Mouse (Mus musculus): ENCODE results near the gene Ttll4.

DNA sequence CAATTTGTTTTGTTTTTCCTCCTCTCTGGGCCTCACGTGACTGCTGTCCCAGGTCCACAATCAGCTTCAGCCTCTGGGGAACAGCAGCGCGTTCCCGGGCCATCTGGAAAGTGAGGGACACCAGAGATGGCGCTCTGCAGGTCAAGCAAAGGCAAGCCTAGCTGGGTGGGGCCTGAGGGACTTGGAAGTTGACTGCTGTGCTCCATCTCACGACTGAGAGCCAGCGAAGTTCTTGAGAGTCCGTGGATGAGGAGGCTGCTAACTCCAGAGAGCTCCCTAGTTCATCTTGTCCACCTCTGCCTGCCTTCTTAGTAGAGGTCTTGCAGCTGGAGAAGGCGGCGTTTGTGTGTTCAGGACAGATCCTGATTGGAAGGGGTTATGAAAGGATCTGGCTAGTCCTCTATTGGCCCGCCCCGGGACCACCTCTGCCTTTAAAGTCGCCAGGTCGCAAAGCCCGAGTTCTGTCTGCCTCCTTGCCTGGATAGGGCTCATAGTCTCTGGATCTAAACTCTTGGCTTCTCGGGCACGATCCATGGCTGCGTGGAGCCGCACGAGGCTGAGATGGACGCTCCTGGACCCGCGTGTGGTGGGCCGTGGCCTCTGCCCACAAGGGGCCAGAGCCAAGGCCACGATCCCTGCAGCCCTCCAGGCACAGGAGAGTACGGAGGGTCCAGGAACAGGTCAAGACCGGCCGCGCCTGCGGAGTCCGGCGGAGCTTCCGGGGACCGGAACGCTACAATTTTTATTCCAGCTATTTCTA is 51.7 kb downstream of the Ttll4 start, which contains the start of gene Cyp27a1:
- TF ChIP-seq CHD2 (IDR thresholded peaks at IDR 0.05; ENCODE audit: low read depth, low read length): no peak
- no peak for TF ChIP-seq ZC3H11A (IDR thresholded peaks at IDR 0.05; ENCODE audit: borderline replicate concordance, low read depth, low read length)
- TF ChIP-seq HCFC1 (IDR thresholded peaks at IDR 0.05; ENCODE audit: borderline replicate concordance, insufficient read depth, low read length): no peak
- no peak for TF ChIP-seq MAFK (IDR thresholded peaks at IDR 0.05; ENCODE audit: insufficient read depth, low read depth, low read length)
- TF ChIP-seq ZNF384 (IDR thresholded peaks at IDR 0.05; ENCODE audit: low read depth, low read length): no peak

Data from ES-E14 (cell line).